Mouse (Mus musculus) midbrain, postnatal 0 days (tissue): ENCODE measurements at regions not wholly inside any gene's neighbourhood (a gene's known extent, or its start where the extent isn't known, plus 50 kb on each side); places are given as distances from the start of the nearest gene placed in this dataset.
A peak's percentile ranks its signal among the peaks of the same experiment; 100 is the strongest.

ENCODE experiments used
- ATAC-seq: fragments of 200-750 bp; cut with Nextera tagmentation; 2 replicates; pipeline ENCODE4 v1.8.0; 2017; ENCODE audit warnings: moderate number of reproducible peaks, mild to moderate bottlenecking, moderate TSS enrichment, moderate library complexity; ENCODE audit not compliant: low FRiP score
- DNase-seq: peaks from one replicate; pipeline ENCODE4 v3.0.0-alpha.2; 2015; ENCODE audit warnings: low spot score
- H3K27ac ChIP-seq: fragments of 300-500 bp; sonication (generic); 2 replicates; pipeline ENCODE4 v1.5.1; 2014; ENCODE audit warnings: low read depth, mild to moderate bottlenecking, low read length, mixed read lengths
- H3K27me3 ChIP-seq: fragments of 300-500 bp; sonication (generic); 2 replicates; pipeline ENCODE4 v1.6.1; 2014; ENCODE audit warnings: low read length, control low read depth, mixed read lengths; ENCODE audit not compliant: insufficient read depth
- H3K36me3 ChIP-seq: fragments of 300-500 bp; sonication (generic); 2 replicates; pipeline ENCODE4 v1.6.1; 2014; ENCODE audit warnings: low read length, control low read depth, mixed read lengths; ENCODE audit not compliant: insufficient read depth
- H3K4me1 ChIP-seq: fragments of 300-500 bp; sonication (generic); 2 replicates; pipeline ENCODE4 v1.6.1; 2014; ENCODE audit warnings: mild to moderate bottlenecking, control low read depth, antibody characterized with exemption, low read length, mixed read lengths; ENCODE audit not compliant: insufficient read depth
- H3K4me2 ChIP-seq: fragments of 300-500 bp; sonication (generic); 2 replicates; pipeline ENCODE4 v1.6.1; 2014; ENCODE audit warnings: low read depth, mild to moderate bottlenecking, low read length, mixed read lengths; ENCODE audit not compliant: poor library complexity, severe bottlenecking
- H3K4me3 ChIP-seq: fragments of 300-500 bp; sonication (generic); 2 replicates; pipeline ENCODE4 v1.5.1; 2014; ENCODE audit warnings: low read depth, mild to moderate bottlenecking, low read length, moderate library complexity
- H3K9ac ChIP-seq: fragments of 300-500 bp; sonication (generic); replicated peaks from 2 replicates; pipeline ENCODE4 v1.6.1; 2014; ENCODE audit warnings: mild to moderate bottlenecking, low read length, moderate library complexity, mixed read lengths; ENCODE audit not compliant: poor library complexity, severe bottlenecking
- H3K9me3 ChIP-seq: fragments of 300-500 bp; sonication (generic); 2 replicates; pipeline ENCODE4 v1.6.1; 2016; ENCODE audit warnings: low read length, control low read depth
- CTCF ChIP-seq: IDR thresholded peaks from 2 replicates; pipeline ENCODE4 v1.5.1; 2016; ENCODE audit warnings: antibody characterized with exemption, mild to moderate bottlenecking
- WGBS: fragments of 180-500 bp; shearing (Covaris S2); extraction: QIAGEN DNeasy Blood & Tissue Kit; methylation state at CpG from one replicate; pipeline ENCODE4 v1.1.7; 2014; 5-methylcytosine and 5-hydroxymethylcytosine counted together

- no peak for TF ChIP-seq CTCF
- ATAC-seq (no peak), DNase-seq (no peak)
- Histone ChIP-seq H3K4me2 (no peak overlapping the region), H3K4me3 (no peak overlapping the region), H3K4me1 (no peaks in the 10 kb centered on the region), H3K36me3 (no peaks in the 10 kb centered on the region), H3K27me3 (no peaks in the 10 kb centered on the region), H3K9ac (no peak overlapping the region), H3K27ac (no peak overlapping the region), H3K9me3 (no peaks in the 10 kb centered on the region)
- WGBS: 70% methylated on average over 4 of the region's 4 CpGs
Measured at GRCm38 (mm10) chr7:136378321-136378720, 516.1 kb upstream of the Mgmt start.

GRCm38 (mm10) chr7:136379319-136379718, 515.1 kb upstream of the Mgmt start:
- 71% methylated on average over 7 of the region's 7 CpGs for WGBS
- H3K9ac ChIP-seq: no peak overlapping the region
- H3K36me3 ChIP-seq: no peaks in the 10 kb centered on the region
- H3K4me2 ChIP-seq: no peak overlapping the region
- no peak for TF ChIP-seq CTCF
- H3K27ac ChIP-seq: no peak overlapping the region
- H3K4me1 ChIP-seq: no peaks in the 10 kb centered on the region
- H3K27me3 ChIP-seq: no peaks in the 10 kb centered on the region
- DNase-seq: peak; percentile 16
- no peak overlapping the region for H3K4me3 ChIP-seq
- H3K9me3 ChIP-seq: no peaks in the 10 kb centered on the region
- no peak for ATAC-seq

- H3K27me3 ChIP-seq: no peaks in the 10 kb centered on the region
- no peaks in the 10 kb centered on the region for H3K36me3 ChIP-seq
- no peak overlapping the region for H3K9ac ChIP-seq
- DNase-seq: no peak
- no peaks in the 10 kb centered on the region for H3K9me3 ChIP-seq
- H3K4me2 ChIP-seq: no peak overlapping the region
- no peak overlapping the region for H3K4me3 ChIP-seq
- H3K4me1 ChIP-seq: no peaks in the 10 kb centered on the region
- no peak for TF ChIP-seq CTCF
- ATAC-seq: no peak
- WGBS: 81% methylated on average over 3 of the region's 3 CpGs
- H3K27ac ChIP-seq: no peak overlapping the region
Measured at GRCm38 (mm10) chr7:136379741-136380140, 514.7 kb upstream of the Mgmt start.

- DNase-seq (no peak), ATAC-seq (no peak)
- no peak overlapping the region for H3K27ac ChIP-seq
- TF ChIP-seq CTCF: no peak
- H3K36me3 ChIP-seq: no peaks in the 10 kb centered on the region
- H3K4me1 ChIP-seq: no peaks in the 10 kb centered on the region
- H3K27me3 ChIP-seq: no peaks in the 10 kb centered on the region
- 79% methylated on average over 2 of the region's 2 CpGs for WGBS
- no peak overlapping the region for H3K4me3 ChIP-seq
- H3K9me3 ChIP-seq: no peaks in the 10 kb centered on the region
- no peak overlapping the region for H3K9ac ChIP-seq
- H3K4me2 ChIP-seq: no peak overlapping the region
Measured at GRCm38 (mm10) chr7:136383296-136383695, 511.1 kb upstream of the Mgmt start.

GRCm38 (mm10) chr7:136387736-136388135, 506.7 kb upstream of the Mgmt start:
- ATAC-seq (no peak), DNase-seq (no peak)
- Histone ChIP-seq H3K36me3 (no peaks in the 10 kb centered on the region), H3K27ac (no peak overlapping the region), H3K9me3 (no peaks in the 10 kb centered on the region), H3K9ac (no peak overlapping the region), H3K27me3 (no peaks in the 10 kb centered on the region), H3K4me1 (no peaks in the 10 kb centered on the region), H3K4me2 (no peak overlapping the region), H3K4me3 (no peak overlapping the region)
- TF ChIP-seq CTCF: no peak
- WGBS: 97% methylated on average over 4 of the region's 4 CpGs

GRCm38 (mm10) chr7:136390066-136390465, 504.3 kb upstream of the Mgmt start:
- no peak overlapping the region for H3K9ac ChIP-seq
- H3K4me2 ChIP-seq: no peak overlapping the region
- DNase-seq (no peak), ATAC-seq (no peak)
- no peaks in the 10 kb centered on the region for H3K4me1 ChIP-seq
- 80% methylated on average over 8 of the region's 8 CpGs for WGBS
- no peak overlapping the region for H3K4me3 ChIP-seq
- H3K36me3 ChIP-seq: no peaks in the 10 kb centered on the region
- TF ChIP-seq CTCF: no peak
- no peaks in the 10 kb centered on the region for H3K9me3 ChIP-seq
- no peak overlapping the region for H3K27ac ChIP-seq
- no peaks in the 10 kb centered on the region for H3K27me3 ChIP-seq

GRCm38 (mm10) chr7:136393454-136393853, 501.0 kb upstream of the Mgmt start:
- H3K36me3 ChIP-seq: no peaks in the 10 kb centered on the region
- H3K4me2 ChIP-seq: no peak overlapping the region
- 35% methylated on average over 6 of the region's 6 CpGs for WGBS
- H3K9ac ChIP-seq: no peak overlapping the region
- no peak for TF ChIP-seq CTCF
- no peaks in the 10 kb centered on the region for H3K27me3 ChIP-seq
- H3K9me3 ChIP-seq: no peaks in the 10 kb centered on the region
- peak; percentile 24 for DNase-seq
- H3K27ac ChIP-seq: no peak overlapping the region
- no peak overlapping the region for H3K4me3 ChIP-seq
- ATAC-seq: no peak
- no peaks in the 10 kb centered on the region for H3K4me1 ChIP-seq
